Mouse (Mus musculus): Measurements from ENCODE around the gene Exosc9. TPM values are rescaled to one million over a fixed set of nuclear protein-coding genes. Genes with fewer than 3 reads are reported as not detected.
"Not testable (repeated sequence)": the region's sequence is repeated elsewhere in the genome, so short reads cannot be mapped to it uniquely, and the experiment has no call there.

Gene Exosc9
- total RNA-seq, 4 experiments from 2014 or later, result 39.0 to 42.2 (median 40.3) TPM

DNA sequence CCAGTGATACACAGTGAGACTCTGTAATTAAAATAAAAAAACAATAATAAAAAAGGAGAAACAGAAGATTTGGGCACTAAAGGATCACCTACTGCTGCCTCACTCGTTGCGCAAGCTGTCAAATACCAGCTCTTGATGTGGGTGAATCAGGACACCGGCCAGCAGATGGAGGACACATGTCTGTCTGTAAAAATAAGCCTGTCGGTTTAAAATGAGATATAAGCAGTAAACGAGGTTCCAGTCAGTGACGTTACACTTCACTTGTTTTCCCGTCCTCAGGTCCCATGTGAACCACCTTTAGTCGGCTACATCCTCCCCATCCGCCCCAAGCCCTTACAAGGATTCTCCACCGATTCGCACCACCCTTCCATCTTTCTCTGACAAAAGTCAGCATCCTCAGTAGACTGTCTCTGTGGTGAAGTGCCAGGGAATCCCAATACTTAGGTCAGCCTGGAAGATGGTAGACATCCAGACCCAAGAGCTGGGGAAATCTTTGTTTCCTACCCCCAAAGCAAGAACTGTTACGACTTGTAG, 488 bp upstream of the Exosc9 start:
- peak; percentile 35 to 39 for DNase-seq (ENCODE audit: low spot score in 2 of 2)

DNA sequence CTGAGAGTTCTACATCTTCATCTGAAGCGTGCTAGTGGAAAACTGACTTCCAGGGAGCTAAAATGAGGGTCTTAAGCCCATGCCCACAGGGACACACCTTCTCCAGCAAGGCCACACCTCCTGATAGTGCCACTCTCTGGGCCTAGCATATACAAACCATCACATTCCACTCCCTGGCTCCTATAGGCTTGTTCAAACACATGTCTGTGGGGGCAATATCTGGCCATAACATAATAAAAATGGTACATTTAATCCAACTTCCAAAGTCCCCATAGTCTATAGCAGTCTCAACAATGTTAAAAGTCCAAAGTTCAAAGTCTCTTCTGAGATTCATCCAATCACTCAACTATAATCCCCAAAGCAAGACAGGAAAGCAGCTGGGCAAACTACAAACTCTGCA, 5.2 kb downstream of the Exosc9 start:
- no peak for DNase-seq (ENCODE audit: low spot score in 2 of 2)

DNA sequence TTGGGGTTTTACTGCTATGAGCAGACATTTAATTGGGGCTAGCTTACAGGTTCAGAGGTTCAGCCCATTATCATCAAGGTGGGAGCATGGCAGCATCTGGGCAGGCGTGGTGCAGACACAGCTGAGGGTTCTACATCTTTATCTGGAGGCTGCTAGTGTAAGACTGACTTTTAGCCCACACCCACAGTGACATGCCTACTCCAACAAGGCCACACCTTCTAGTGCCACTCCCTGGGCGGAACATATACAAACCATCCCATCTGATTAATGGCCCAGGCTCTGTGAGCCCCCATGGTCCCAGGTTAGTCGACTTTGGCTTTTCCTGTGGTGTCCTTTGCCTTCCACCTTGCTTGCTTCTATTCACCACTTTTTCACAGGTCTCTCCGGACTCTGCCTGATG, 7.2 kb downstream of the Exosc9 start:
- no peak for DNase-seq (ENCODE audit: low spot score in 2 of 2)

DNA sequence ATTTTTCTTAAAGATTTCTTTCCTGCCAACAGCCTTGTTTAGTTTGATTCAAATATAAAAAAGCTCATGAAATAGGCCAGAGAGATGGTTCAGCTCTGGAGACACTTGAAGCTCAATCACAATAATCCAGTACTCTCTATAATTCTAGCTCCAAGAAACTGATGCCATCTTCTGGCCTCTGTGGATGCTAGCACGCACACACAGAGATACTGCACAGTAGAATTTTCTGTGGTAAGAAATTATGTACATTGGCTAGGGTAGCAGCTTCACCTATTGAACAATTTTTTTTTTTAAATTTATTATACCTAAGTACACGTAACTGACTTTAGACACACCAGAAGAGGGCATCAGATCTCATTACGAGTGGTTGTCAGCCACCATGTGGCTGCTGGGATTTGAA, 11.3 kb downstream of the Exosc9 start:
- DNase-seq (ENCODE audit: low spot score in 2 of 2), result no peak

DNA sequence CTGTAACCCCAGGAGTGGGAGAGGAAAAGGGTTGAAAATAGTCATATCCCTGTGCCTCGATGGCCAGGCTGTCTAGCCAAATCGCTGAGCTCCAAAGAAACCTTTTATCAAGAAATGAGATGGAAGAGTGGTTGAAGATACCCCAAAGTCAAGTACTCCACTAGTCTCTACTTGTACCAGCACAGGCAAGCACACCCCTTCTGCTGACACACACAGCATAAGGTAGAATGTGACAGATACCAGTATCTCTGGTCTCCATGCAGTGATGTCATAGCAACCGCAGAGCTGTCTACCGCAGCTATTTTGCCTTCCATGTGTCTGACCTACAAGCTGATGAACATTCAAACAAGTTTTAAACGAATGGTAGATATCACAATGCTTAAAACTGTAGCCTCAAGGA, 17.4 kb downstream of the Exosc9 start:
- no peak for DNase-seq (ENCODE audit: low spot score in 2 of 2)

DNA sequence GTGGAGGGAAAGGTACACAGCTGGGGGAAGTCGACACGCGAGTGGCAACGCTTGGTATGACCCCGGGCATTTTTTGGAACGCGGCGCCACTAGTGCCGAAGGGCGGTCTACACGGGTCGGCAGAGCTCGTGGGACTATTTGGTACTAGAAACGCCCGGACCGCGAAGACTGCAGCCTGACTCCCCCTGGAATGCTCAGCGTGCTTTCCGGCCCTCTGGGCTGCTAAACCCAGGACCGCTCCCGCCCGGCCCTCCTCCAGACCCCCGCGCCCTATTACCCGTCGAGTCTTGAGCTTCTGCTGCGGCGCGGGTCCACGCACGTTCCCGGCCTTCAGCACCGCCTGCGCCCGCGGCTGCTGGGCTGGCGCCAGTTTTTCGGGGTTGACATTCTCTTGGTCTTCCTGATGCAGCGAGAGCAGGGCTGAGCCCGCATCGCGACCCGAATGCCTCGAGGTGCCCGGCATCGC, 19.0 kb downstream of the Exosc9 start:
- DNase-seq (ENCODE audit: low spot score in 2 of 2), result peak in 1 of 2 experiments; percentile 5

DNA sequence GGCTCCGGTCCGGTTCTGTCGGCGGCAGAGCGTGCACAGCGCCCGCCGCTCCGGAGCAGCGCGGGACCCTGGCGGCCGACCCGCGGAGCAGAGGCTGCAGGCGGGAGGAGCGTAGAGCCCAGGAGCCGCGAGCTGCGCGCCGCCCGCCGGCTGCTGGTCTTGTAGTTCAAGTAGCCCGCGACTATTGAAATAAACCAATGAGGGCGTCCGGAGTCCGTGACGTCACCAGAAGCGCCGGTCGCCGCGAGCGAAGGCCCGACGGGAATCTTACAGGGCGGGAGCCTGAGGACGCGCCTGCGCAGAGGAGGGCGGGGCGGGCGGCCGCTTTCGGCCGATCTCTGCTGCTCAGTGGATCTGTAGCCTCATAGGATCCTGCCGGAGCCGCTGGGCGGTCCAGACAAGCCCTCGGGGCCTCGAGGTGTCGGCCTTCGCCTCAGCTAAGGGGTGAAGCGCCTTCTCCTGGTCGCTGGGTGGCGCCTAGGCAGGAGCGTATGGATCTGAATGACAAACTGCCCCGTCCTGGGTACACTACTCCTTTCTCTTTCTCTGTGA, 19.5 kb downstream of the Exosc9 start, which contains the start of gene Ccna2:
Ccna2 (minus strand) TSS at position 324 of the 552 bp plus-strand sequence.
- DNase-seq (ENCODE audit: low spot score in 2 of 2), result peak; percentile 97

DNA sequence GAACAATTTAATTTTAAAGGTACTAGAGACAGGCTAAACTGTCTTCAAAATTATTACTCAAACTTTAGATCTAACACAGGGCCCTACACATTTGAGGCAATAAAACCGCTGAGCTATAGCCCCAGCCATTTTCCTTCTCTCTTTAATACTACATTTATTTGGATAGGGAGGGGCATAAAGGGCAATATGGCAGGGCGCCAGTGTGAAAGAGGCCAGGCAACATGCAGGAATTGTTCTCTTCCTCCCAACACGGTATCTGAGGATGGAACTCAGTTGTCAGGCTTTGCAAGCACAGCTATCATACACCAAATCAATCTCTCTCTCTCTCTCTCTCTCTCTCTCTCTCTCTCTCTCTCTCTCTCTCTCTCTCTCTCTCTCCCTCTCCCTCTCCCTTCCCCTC, 46.4 kb downstream of the Exosc9 start:
- DNase-seq (ENCODE audit: low spot score in 2 of 2), result no peak

DNA sequence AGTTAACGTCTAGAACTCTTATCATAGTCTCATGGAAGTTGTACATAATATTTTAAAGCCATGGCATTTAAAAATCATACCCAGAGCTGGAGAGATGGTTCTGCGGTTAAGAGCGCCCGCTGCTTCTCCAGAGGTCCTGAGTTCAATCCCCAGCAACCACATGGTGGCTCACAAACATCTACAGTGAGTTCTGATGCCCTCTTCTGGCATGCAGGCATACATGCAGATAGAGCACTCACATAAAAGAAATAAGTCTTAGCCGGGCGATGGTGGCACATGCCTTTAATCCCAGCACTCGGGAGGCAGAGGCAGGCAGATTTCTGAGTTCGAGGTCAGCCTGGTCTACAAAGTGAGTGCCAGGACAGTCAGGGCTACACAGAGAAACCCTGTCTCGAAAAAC, 47.4 kb downstream of the Exosc9 start:
- not testable (repeated sequence) for DNase-seq (ENCODE audit: low spot score in 2 of 2)

DNA sequence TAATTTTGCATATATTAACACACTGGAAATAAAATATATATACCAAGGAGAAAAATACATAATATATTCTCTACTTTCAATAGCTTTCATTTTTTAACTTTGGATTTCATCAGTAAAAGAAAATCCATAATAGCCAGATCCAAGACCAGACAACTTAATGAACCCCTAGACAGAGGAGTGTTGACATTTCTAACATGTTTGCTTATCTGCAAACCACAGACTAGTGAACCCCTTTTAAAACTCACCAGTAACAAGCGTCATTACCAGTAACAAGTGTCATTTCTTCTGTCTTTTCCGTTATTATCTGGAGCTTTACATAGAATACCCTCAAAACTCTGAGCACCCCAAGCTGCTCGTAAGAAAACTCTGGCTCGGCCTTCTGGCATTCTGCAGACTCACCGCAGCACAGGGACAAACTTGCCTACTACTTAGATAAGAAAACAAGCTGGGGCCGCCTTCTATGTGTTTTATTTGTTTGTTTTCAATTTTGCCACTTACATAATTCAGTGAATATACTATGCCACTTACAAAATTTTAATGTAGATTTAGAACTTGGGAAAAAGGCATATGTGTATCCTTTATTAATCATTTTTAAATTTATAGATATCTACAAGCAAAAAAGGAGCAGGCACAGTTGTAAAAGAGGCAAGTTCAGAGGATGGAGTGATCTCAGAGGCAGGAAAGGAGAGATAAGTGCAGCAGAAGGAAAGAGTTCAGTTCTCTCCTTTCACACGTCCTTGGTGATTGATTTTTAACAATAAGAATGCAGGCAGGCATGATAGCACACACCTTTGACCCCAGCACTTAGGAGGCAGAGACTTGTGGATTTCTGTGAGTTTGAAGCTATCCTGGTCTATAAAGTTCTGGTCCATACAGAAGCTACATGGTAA, 53.7 kb downstream of the Exosc9 start:
- no peak for DNase-seq (ENCODE audit: low spot score in 2 of 2)

DNA sequence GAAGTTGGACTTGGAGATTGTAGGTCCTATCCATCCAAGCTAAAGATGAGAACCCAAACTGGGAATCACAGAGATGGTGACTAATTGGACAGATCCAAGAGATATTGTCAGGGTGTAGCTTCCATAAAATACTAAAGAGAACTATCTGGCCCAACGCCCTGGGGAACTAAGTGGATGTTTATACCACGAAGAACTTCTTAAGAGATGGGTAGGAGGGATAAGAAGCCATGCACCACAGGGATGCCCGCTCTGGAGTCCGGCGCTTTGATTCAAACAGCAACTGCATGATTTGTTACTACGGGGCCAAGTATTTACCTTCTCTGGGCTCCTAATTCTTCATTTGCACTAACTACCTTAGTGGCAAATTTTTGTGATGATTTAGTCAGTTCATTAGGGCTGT, 60.3 kb downstream of the Exosc9 start:
- peak in 1 of 2 experiments; percentile 7 for DNase-seq (ENCODE audit: low spot score in 2 of 2)

DNA sequence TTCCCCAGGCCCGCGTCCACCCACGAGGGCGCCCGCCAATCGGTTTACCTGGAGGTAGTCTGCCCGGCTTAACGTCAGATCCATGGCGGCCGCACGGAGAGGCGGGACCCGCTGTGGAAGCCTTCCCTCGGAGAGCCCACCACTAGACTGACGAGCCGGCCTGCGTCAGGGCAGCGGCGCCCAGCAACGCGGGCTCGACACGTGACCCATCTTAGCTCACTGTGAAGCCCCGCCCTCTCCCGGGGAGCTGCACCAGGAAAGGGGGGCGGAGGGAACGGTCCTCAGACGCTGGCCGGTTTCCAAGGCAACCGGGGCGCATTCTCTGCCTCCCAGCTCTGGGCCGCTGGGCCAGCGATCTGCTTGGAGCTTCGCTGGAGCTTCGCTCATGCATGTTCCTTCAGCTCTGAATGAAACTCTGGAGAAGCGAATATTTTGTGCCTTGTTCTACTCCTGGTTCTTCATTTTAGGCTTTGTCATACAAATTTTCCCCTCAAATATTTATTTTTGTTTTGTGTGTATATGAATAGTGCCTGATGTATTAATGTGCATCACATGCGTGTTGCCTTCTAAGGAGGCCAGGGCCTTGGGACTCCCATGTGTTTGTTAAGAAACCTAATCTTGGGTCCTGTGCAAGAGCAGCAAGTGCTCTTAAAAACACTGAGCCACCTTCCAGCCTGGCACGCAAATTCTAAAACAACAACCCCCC, 60.9 kb downstream of the Exosc9 start, which contains the start of gene Bbs7:
Bbs7 (minus strand) TSS at position 276 of the 706 bp plus-strand sequence.
- peak; percentile 93 to 94 for DNase-seq (ENCODE audit: low spot score in 2 of 2)

DNA sequence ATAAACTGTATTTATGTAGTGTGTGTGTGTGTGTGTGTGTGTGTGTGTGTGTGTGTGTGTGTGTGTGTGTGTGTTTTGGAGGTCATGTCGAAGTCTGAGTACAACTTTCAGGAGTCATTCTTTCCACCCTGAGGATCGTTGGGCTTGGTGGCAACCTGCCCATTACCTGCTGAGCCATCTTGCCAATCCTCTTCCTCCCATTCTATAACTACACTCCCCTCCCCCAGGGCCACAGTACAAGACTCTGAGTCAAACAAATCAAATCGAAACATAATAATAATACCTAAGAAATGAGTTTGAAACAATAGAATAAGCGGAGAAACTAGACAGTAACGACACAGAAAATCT, 61.5 kb downstream of the Exosc9 start:
- DNase-seq (ENCODE audit: low spot score in 2 of 2), result no peak

Other genes with a start within 250 kb of the Exosc9 start
- gene Anxa5, start 76.7 kb upstream of the Exosc9 start, total RNA-seq (2022), result 10 to 100 TPM; 53.9 to 99.1 (median 73.0) TPM
- gene 1810062G17Rik, start 76.7 kb upstream of the Exosc9 start, total RNA-seq (2022), result not detected
- 1 to 10 TPM; 2.7 to 4.2 (median 3.1) TPM for gene Gm11549, start 30.8 kb upstream of the Exosc9 start, total RNA-seq (2022)
- gene Ccna2, start 19.5 kb downstream of the Exosc9 start, total RNA-seq (2022), result 1 to 10 TPM; 1.1 to 1.3 (median 1.2) TPM
- gene Bbs7, start 60.9 kb downstream of the Exosc9 start, total RNA-seq (2022), result 10 to 100 TPM; 16.1 to 24.6 (median 19.5) TPM
- 1 to 10 TPM; 3.9 to 9.6 (median 6.6) TPM for gene Trpc3, start 137.6 kb downstream of the Exosc9 start, total RNA-seq (2022)

All from layer of hippocampus, adult 8-10 months (tissue).